Mouse (Mus musculus) intestine, postnatal 0 days (tissue): Measurements from ENCODE around the gene Sdhaf2. TPM values are rescaled to one million over a fixed set of nuclear protein-coding genes. Genes with fewer than 3 reads are reported as not detected.

ENCODE experiments used
- ATAC-seq: fragments of 200-750 bp; cut with Nextera tagmentation; 2 replicates; pipeline ENCODE4 v1.8.0; 2017; ENCODE audit warnings: mild to moderate bottlenecking, moderate TSS enrichment, moderate library complexity
- H3K27ac ChIP-seq: fragments of 300-500 bp; sonication (generic); 2 replicates; pipeline ENCODE4 v1.5.1; 2014; ENCODE audit warnings: mild to moderate bottlenecking, low read depth, low read length, moderate library complexity
- H3K27me3 ChIP-seq: fragments of 300-500 bp; sonication (generic); replicated peaks from 2 replicates; pipeline ENCODE4 v1.6.1; 2014; ENCODE audit warnings: low read length, mixed read lengths; ENCODE audit not compliant: control insufficient read depth, insufficient read depth
- H3K36me3 ChIP-seq: fragments of 300-500 bp; sonication (generic); 2 replicates; pipeline ENCODE4 v1.6.1; 2014; ENCODE audit warnings: mild to moderate bottlenecking, moderate library complexity; ENCODE audit not compliant: control insufficient read depth, insufficient read depth
- H3K4me1 ChIP-seq: fragments of 300-500 bp; sonication (generic); replicated peaks from 2 replicates; pipeline ENCODE4 v1.6.1; 2014; ENCODE audit warnings: antibody characterized with exemption, low read length, mixed read lengths; ENCODE audit not compliant: control insufficient read depth, insufficient read depth
- H3K4me2 ChIP-seq: fragments of 300-500 bp; sonication (generic); replicated peaks from 2 replicates; pipeline ENCODE4 v1.6.1; 2014; ENCODE audit warnings: low read depth, mild to moderate bottlenecking, moderate library complexity
- H3K4me3 ChIP-seq: fragments of 300-500 bp; sonication (generic); 2 replicates; pipeline ENCODE4 v1.5.1; 2014; ENCODE audit warnings: low read depth, low read length
- H3K9ac ChIP-seq: fragments of 300-500 bp; sonication (generic); 2 replicates; pipeline ENCODE4 v1.6.1; 2014; ENCODE audit warnings: mild to moderate bottlenecking, low read depth, low read length
- H3K9me3 ChIP-seq: fragments of 300-500 bp; sonication (generic); 2 replicates; pipeline ENCODE4 v1.6.1; 2016; ENCODE audit warnings: mixed run types; ENCODE audit not compliant: control insufficient read depth
- CTCF ChIP-seq: sonication (generic); IDR thresholded peaks from 2 replicates; pipeline ENCODE4 v1.5.1; 2016; ENCODE audit warnings: low read depth, mild to moderate bottlenecking, control low read depth, antibody characterized with exemption, moderate library complexity
- WGBS: fragments of 180-500 bp; shearing (Covaris S2); extraction: QIAGEN DNeasy Blood & Tissue Kit; methylation state at CpG from one replicate; pipeline ENCODE4 v1.1.7; 2014; 5-methylcytosine and 5-hydroxymethylcytosine counted together
- polyA plus RNA-seq: library from polyadenylated mRNA; unstranded; fragments of >200 nt; fragmentation: Nextera tagmentation; extraction: Ambion mirVana; gene quantifications from 2 replicates; pipeline ENCODE4 v1.2.1, GENCODE M21; 2015

Sdhaf2 gene
- polyA plus RNA-seq, 1 experiment from 2014 or later: 42.5 TPM

DNA sequence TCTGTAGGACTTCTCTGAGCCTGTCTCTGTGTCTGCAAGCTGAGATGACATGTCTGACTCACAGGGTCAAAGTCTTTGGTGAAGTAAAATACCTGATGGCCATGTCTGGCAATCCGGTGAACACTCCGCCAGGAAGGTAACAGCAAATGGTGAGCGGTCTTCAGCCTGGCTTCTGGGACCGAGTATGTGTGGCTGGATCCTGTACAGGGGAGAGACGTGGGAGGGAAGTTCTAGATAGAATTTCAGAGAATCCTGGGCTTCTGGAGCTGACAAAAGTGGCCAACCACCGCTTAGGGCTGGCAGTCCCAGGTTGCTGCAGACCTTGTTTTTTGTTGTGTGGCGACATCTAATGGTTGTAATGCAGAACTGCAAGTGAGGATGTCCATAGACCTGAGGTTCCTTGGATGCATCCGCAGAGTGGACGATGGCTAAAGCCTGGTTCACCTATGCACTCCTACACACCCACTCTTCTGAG lies 39.6 kb downstream of the Sdhaf2 start:
- H3K27ac ChIP-seq: peak overlapping the region; percentile 73
- TF ChIP-seq CTCF: peak; percentile 96
- H3K4me1 ChIP-seq: peaks cover 8% of the 10 kb centered on the region
- peak; percentile 55 for ATAC-seq
- no peaks in the 10 kb centered on the region for H3K9me3 ChIP-seq
- 14% methylated on average over 9 of the region's 9 CpGs for WGBS
- H3K36me3 ChIP-seq: no peaks in the 10 kb centered on the region
- H3K9ac ChIP-seq: no peak overlapping the region
- H3K27me3 ChIP-seq: no peaks in the 10 kb centered on the region
- H3K4me2 ChIP-seq: peak overlapping the region; percentile 51
- no peak overlapping the region for H3K4me3 ChIP-seq

DNA sequence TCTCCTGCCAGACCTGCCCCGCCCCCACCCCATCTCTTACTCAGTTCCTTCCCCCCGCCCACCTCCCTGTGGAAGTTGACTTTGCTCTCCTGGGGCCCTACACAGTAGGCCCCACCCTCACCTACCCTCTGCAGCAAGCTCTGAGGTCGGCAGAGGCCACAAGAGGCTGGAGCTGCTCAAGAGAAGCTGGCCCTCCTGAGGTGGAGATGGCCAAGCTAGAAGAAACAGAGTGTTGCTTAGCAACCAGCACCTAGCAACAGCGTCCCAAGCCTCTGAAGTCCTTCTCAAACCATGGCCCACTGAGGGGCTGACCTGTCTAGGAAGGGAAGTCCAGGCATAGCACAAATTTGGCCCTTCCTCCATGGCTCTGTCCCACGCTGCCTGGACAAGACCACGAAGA lies 43.2 kb downstream of the Sdhaf2 start, which contains the start of gene Ppp1r32:
Ppp1r32 (minus strand) TSS at position 226 of the 400 bp plus-strand sequence.
- Histone ChIP-seq H3K4me2 (peak within 1 kb of the TSS; percentile 18), H3K36me3 (no peaks in the 10 kb centered on the region), H3K27me3 (no peaks in the 10 kb centered on the region), H3K9me3 (no peaks in the 10 kb centered on the region), H3K9ac (peak within 1 kb of the TSS; percentile 31), H3K4me1 (peaks cover 8% of the 10 kb centered on the region), H3K4me3 (no peak within 1 kb of the TSS), H3K27ac (peak within 1 kb of the TSS; percentile 78)
- TF ChIP-seq CTCF: peak; percentile 24; the same call in 1 of the 2 replicates
- 27% methylated on average over 6 of the region's 6 CpGs for WGBS
- peak; percentile 61 for ATAC-seq

DNA sequence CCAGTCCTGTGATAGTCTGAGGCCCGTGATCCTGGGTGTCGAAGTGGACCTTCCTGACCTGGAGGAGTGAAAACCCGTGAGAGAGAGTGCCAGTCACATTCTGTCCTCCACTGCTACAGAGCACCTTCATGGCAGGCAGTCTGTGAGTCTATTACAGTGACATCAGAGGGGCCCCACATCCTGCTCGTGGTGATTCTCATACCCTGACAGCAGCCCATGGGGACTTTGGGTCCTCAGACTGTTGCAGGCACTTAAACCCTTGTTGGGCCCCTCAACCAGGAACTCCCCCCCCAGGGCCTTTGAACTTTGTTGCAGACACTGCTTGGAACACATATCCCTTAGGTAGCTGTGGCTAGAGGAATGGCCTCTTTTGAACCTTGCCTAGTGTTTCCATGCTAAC lies 46.4 kb downstream of the Sdhaf2 start:
- peak; percentile 90 for ATAC-seq
- H3K27ac ChIP-seq: peak overlapping the region; percentile 62
- H3K4me2 ChIP-seq: no peak overlapping the region

DNA sequence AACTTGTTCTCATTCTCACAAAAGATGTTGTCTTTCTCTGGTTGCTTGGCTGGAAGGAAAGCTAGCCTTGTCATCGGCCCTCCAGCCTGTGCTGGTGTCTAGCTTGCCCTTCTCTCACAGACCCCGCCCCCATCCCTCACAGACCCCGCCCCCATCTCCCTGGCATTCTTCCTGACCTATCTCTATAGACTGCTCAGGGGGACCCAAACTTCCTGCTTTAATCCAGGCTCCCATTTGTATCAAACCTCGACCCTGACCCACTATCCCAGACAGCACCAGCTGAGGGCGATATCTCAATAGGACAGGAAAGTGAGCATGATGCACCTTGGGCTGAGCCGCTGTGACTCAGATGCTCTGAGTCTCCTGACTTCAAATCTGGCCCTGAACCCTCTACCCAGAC lies 52.2 kb downstream of the Sdhaf2 start:
- Histone ChIP-seq H3K9ac (no peak overlapping the region), H3K4me1 (no peaks in the 10 kb centered on the region), H3K27ac (no peak overlapping the region), H3K27me3 (no peaks in the 10 kb centered on the region), H3K36me3 (no peaks in the 10 kb centered on the region), H3K4me3 (no peak overlapping the region), H3K9me3 (no peaks in the 10 kb centered on the region), H3K4me2 (no peak overlapping the region)
- WGBS: 24% methylated on average over 6 of the region's 6 CpGs
- TF ChIP-seq CTCF: peak; percentile 32
- ATAC-seq: no peak

More for the DNA sequence above, 46.4 kb downstream of the Sdhaf2 start:
- Histone ChIP-seq H3K27me3 (no peaks in the 10 kb centered on the region), H3K4me1 (peaks cover 8% of the 10 kb centered on the region), H3K4me3 (no peak overlapping the region), H3K36me3 (no peaks in the 10 kb centered on the region), H3K9me3 (no peaks in the 10 kb centered on the region), H3K9ac (no peak overlapping the region)
- no peak for TF ChIP-seq CTCF
- WGBS: 24% methylated on average over 4 of the region's 4 CpGs

DNA sequence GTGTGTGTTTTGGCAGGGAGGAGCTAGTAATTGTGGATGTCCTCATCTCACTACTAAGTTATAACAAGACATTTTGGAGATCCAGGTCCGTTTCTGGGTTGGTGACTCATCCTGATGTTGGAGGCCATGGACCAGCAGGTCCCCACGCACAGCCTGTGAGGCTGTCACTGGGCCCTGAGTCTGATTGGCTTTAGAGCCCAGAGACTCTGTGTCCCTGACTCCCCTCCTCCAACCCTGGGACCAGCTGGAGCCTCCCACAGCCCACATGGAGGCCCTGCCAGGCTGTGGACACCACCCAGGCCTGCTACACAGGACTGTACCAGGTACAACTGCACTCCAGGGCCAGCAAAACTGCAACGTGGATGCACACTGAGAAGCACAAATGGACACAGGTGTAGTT lies 53.0 kb downstream of the Sdhaf2 start:
- Histone ChIP-seq H3K36me3 (no peaks in the 10 kb centered on the region), H3K4me3 (no peak overlapping the region), H3K9me3 (no peaks in the 10 kb centered on the region), H3K27ac (no peak overlapping the region), H3K4me2 (no peak overlapping the region), H3K9ac (no peak overlapping the region), H3K27me3 (no peaks in the 10 kb centered on the region), H3K4me1 (no peaks in the 10 kb centered on the region)
- WGBS: 72% methylated on average over 3 of the region's 3 CpGs
- ATAC-seq: no peak
- TF ChIP-seq CTCF: no peak

DNA sequence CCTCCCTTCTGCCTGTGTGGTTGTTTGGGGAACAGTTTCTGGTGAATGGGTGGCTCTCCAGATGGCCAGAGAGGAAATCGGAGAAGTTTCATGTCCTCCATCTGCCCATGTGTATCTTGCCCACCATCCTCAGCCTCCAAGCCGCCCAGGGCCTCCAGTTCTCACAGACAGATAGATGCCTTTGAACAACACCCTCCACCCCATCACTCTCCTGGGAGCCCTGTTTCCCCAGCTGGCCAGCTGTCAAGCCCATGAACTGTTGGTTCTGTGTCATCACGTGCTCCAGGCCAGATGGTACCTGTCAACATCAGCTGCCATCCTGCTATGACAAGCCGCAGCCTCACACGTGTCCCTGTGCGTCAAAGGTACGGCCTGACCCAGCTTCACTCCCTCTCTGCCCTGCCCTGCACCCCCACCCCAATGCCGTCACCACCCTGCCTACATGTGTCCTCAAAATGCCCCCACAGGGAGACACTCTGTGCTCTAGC lies 56.7 kb downstream of the Sdhaf2 start:
- 48% methylated on average over 8 of the region's 8 CpGs for WGBS
- Histone ChIP-seq H3K4me3 (no peak overlapping the region), H3K27ac (no peak overlapping the region), H3K4me2 (no peak overlapping the region), H3K9ac (no peak overlapping the region), H3K4me1 (no peaks in the 10 kb centered on the region), H3K27me3 (no peaks in the 10 kb centered on the region), H3K9me3 (no peaks in the 10 kb centered on the region), H3K36me3 (no peaks in the 10 kb centered on the region)
- TF ChIP-seq CTCF: no peak
- ATAC-seq: 0 out of 2 replicates have a peak, but pooled peaks have one; percentile 25
